8 mouse cellular contexts compared by ENCODE assay signal in the genomic region with DNA sequence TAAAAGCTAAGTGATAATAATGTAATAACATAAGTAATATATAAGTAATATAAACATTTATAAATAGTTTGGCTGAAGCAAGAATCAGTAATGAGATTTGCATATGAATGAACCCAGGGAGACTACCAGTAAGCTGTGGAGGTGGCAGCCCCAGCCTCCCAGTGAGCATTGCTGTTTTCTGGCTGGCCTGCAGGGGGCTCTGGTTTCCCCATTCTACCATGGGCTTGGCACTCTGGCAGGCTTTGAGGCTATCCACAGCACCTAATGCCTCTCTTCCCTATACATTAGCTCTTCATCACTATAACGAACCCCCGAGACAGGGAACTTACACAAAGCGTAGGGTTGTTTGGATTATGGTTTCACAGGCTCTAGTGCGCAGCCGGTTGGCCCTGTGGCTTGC. TPM values are rescaled to one million over a fixed set of nuclear protein-coding genes. Genes with fewer than 3 reads are reported as not detected.
DNase-seq lines count a peak whose midpoint lies in the region; ATAC-seq and TF ChIP-seq lines count a peak whose summit lies in the region.

No protein-coding gene starts in this region.

- H3K36me3 ChIP-seq in G1E (replicated peaks) = no peaks in the 10 kb centered on the region

- ATAC-seq in G1E (ENCODE audit: extremely low read depth, insufficient number of reproducible peaks, low FRiP score, poor library complexity, severe bottlenecking) = no peak
- peak; percentile 48 for ATAC-seq in granulocyte monocyte progenitor cell, adult 5-6 weeks (replicated peaks; ENCODE audit: poor library complexity, severe bottlenecking)

- H3K4me1 ChIP-seq in G1E (ENCODE audit: insufficient read depth, low read depth, low read length) = no peaks in the 10 kb centered on the region

- no peaks in the 10 kb centered on the region for H3K9me3 ChIP-seq in G1E (replicated peaks)

- peak; percentile 22; the same call in 1 of the 2 replicates for TF ChIP-seq CTCF in G1E (IDR thresholded peaks at IDR 0.05; ENCODE audit: low read depth, low read length)

- H3K27me3 ChIP-seq in G1E (ENCODE audit: insufficient read depth, low read length) = peaks cover 17% of the 10 kb centered on the region; the same call in 1 of the 2 replicates

- H3K4me3 ChIP-seq in G1E (ENCODE audit: low read depth, low read length) = no peak overlapping the region

- peak; percentile 31 to 38 for DNase-seq in cerebellum, adult 18-20 months
- no peak for DNase-seq in cerebellum, postnatal 4 days (ENCODE audit: low spot score in 2 of 2)
- DNase-seq in layer of hippocampus, adult 18-20 months (ENCODE audit: low spot score in 2 of 2) = peak; percentile 46 to 48
- no peak for DNase-seq in layer of hippocampus, adult 9-10 months (ENCODE audit: low spot score)
- DNase-seq in G1E (ENCODE audit: low spot score) = peak; percentile 37
- no peak for DNase-seq in spleen, postnatal 36 days (ENCODE audit: low spot score in 2 of 2)
- no peak for DNase-seq in natural killer cell, adult 2 months (ENCODE audit: low spot score in 2 of 2)

RNA-seq across cellular contexts. Expression of a gene that starts 53.5 kb away (rescaled TPM):
- 10 to 100 TPM; 28.4 to 32.9 TPM for total RNA-seq in layer of hippocampus, adult 18-20 months (2021)
- total RNA-seq in G1E (2014; fragmentation: Nextera tagmentation) (58.1 and 95.0 TPM in 2 replicates), G1E (2017) (53.9 and 56.4 TPM in 2 replicates)
- polyA plus RNA-seq in G1E (2012) = 17.9 and 18.4 TPM in 2 replicates
- 17.0 and 29.2 TPM in 2 replicates for total RNA-seq in granulocyte monocyte progenitor cell, adult 5-6 weeks (2014; fragmentation: Nextera tagmentation)
- 22.0 and 23.3 TPM in 2 replicates for total RNA-seq in granulocyte monocyte progenitor cell, adult 5-6 weeks (2017)

Comparison
In these comparisons a context has a peak if more than half of its experiments do, and no peak if none do; other contexts are left out.
1. DNase-seq: peak in cerebellum, adult 18-20 months (2 of 2), layer of hippocampus, adult 18-20 months (2 of 2) and G1E (single experiment); none in cerebellum, postnatal 4 days (0 of 2), layer of hippocampus, adult 9-10 months (single experiment), spleen, postnatal 36 days (0 of 2) and natural killer cell, adult 2 months (0 of 2).